5 mouse cellular contexts compared by ENCODE assay signal in genomic region chr5:32178720-32179119, GRCm38 (mm10). TPM values are rescaled to one million over a fixed set of nuclear protein-coding genes. Genes with fewer than 3 reads are reported as not detected.
"Had no signal": no experiment of that assay in that cellular context is flagged by ENCODE, and none has a peak within 500 bp of the region (broad histone marks: within the 10 kb centered on the region; RNA-seq: fewer than 3 reads in every experiment).

No protein-coding gene starts in this region.

RNA-seq across cellular contexts. Expression of gene Plb1, which starts 53.8 kb away (rescaled TPM):
- polyA plus RNA-seq: hindbrain, embryonic 11.5 days; hindbrain, embryonic 14.5 days; hindbrain, embryonic 15.5 days; inflammation-experienced regulatory T-cells, adult 6 months; kidney, embryonic 14.5 days had no signal
